Mouse (Mus musculus): ENCODE measurements around the gene Gm20509.
"Not testable (repeated sequence)": the region's sequence is repeated elsewhere in the genome, so short reads cannot be mapped to it uniquely, and the experiment has no call there.

The Gm20509 gene

GRCm38 (mm10) chr9:73102181-73102580, at the start of gene Gm20509:
Gene Gm20509, plus strand, starts transcription at chr9:73102470.
- no peak for DNase-seq

- DNase-seq, result no peak
These were observed 46.8 kb upstream of the Gm20509 start for GRCm38 (mm10) chr9:73055441-73055911.

GRCm38 (mm10) chr9:73059224-73059623, 43.0 kb upstream of the Gm20509 start:
- DNase-seq, result no peak

- DNase-seq, result no peak
These were observed 38.5 kb upstream of the Gm20509 start for GRCm38 (mm10) chr9:73063621-73064290.

- DNase-seq, result no peak
These were observed 35.2 kb upstream of the Gm20509 start for GRCm38 (mm10) chr9:73067086-73067485.

- no peak for DNase-seq
These were observed 34.0 kb upstream of the Gm20509 start for GRCm38 (mm10) chr9:73068230-73068679.

GRCm38 (mm10) chr9:73068688-73069087, 33.6 kb upstream of the Gm20509 start:
- no peak for DNase-seq

GRCm38 (mm10) chr9:73070971-73071659, 31.2 kb upstream of the Gm20509 start:
- no peak for DNase-seq

GRCm38 (mm10) chr9:73072426-73072825, 29.8 kb upstream of the Gm20509 start:
- DNase-seq, result no peak

- DNase-seq, result no peak
These were observed 29.1 kb upstream of the Gm20509 start for GRCm38 (mm10) chr9:73073169-73073568.

GRCm38 (mm10) chr9:73079349-73079748, 22.9 kb upstream of the Gm20509 start:
- not testable (repeated sequence) for DNase-seq

GRCm38 (mm10) chr9:73079801-73080325, 22.4 kb upstream of the Gm20509 start:
- no peak for DNase-seq

GRCm38 (mm10) chr9:73082291-73083000, 19.8 kb upstream of the Gm20509 start:
- DNase-seq, result peak; percentile 84

- DNase-seq, result no peak
These were observed 18.3 kb upstream of the Gm20509 start for GRCm38 (mm10) chr9:73083956-73084355.

GRCm38 (mm10) chr9:73085845-73086244, 16.4 kb upstream of the Gm20509 start:
- no peak for DNase-seq

- no peak for DNase-seq
These were observed 15.1 kb upstream of the Gm20509 start for GRCm38 (mm10) chr9:73087121-73087520.

- no peak for DNase-seq
These were observed 14.7 kb upstream of the Gm20509 start for GRCm38 (mm10) chr9:73087581-73087980.

- DNase-seq, result no peak
These were observed 12.9 kb upstream of the Gm20509 start for GRCm38 (mm10) chr9:73089222-73089920.

GRCm38 (mm10) chr9:73090121-73090520, 12.1 kb upstream of the Gm20509 start:
- no peak for DNase-seq

GRCm38 (mm10) chr9:73091747-73092146, 10.5 kb upstream of the Gm20509 start:
- no peak for DNase-seq

GRCm38 (mm10) chr9:73094580-73094979, 7.7 kb upstream of the Gm20509 start:
- no peak for DNase-seq

- DNase-seq, result no peak
These were observed 4.4 kb upstream of the Gm20509 start for GRCm38 (mm10) chr9:73097898-73098297.

- DNase-seq, result no peak
These were observed 734 bp upstream of the Gm20509 start, which contains the start of gene Khdc3 for GRCm38 (mm10) chr9:73101536-73101935. Gene Khdc3, plus strand, starts transcription at chr9:73101836.
